Mouse (Mus musculus) CH12.LX (cell line): ENCODE measurements around the gene Mrpl3. TPM values are rescaled to one million over a fixed set of nuclear protein-coding genes. Genes with fewer than 3 reads are reported as not detected.

ENCODE experiments used
- DNase-seq: peaks from one replicate; pipeline ENCODE4 v3.0.0-alpha.2; 2013; ENCODE audit errors: extremely low read depth
- H3K27ac ChIP-seq: 2 replicates; pipeline ENCODE4 v1.5.1; 2012; ENCODE audit warnings: low read depth, mild to moderate bottlenecking, control low read depth, moderate library complexity; ENCODE audit not compliant: insufficient read depth
- H3K27me3 ChIP-seq: replicated peaks from 2 replicates; pipeline ENCODE3; 2012; ENCODE audit warnings: inconsistent platforms
- H3K36me3 ChIP-seq, 2 experiments: replicated peaks in 1 of 2; 2 replicates each; pipeline versions ENCODE3 to v1.6.1; 2012; ENCODE audit warnings: inconsistent platforms in 1 of 2, low read length in 1 of 2, mild to moderate bottlenecking in 1 of 2, mixed read lengths in 1 of 2, moderate library complexity in 1 of 2; ENCODE audit not compliant: control insufficient read depth in 1 of 2, insufficient read depth in 1 of 2
- H3K4me1 ChIP-seq, 2 experiments: 2 replicates each; pipeline ENCODE4 v1.6.1; 2012; ENCODE audit warnings: inconsistent platforms in 1 of 2, moderate library complexity in 1 of 2; ENCODE audit not compliant: insufficient read depth in 2 of 2, control insufficient read depth in 1 of 2
- H3K4me2 ChIP-seq: 2 replicates; pipeline ENCODE4 v1.6.1; 2012; ENCODE audit warnings: low read depth, mild to moderate bottlenecking, control low read depth; ENCODE audit not compliant: poor library complexity, insufficient read depth, severe bottlenecking
- H3K4me3 ChIP-seq, 3 experiments: fragments of 150-350 bp in 1 of 3; sonication (generic) in 1 of 3; replicated peaks in 1 of 3; 2 replicates each; pipeline versions ENCODE3 to v1.5.1; 2011 to 2012; ENCODE audit warnings: low read depth in 2 of 3, low read length in 2 of 3, mild to moderate bottlenecking in 2 of 3, moderate library complexity in 2 of 3, control low read depth in 1 of 3, improper control_type of control experiment in 1 of 3, inconsistent platforms in 1 of 3, mixed read lengths in 1 of 3; ENCODE audit not compliant: poor library complexity in 1 of 3
- H3K79me2 ChIP-seq: replicated peaks from 2 replicates; pipeline ENCODE4 v1.6.1; 2012; ENCODE audit warnings: mild to moderate bottlenecking, moderate library complexity; ENCODE audit not compliant: control insufficient read depth, poor library complexity, insufficient read depth, severe bottlenecking; ENCODE audit errors: extremely low read depth
- H3K9ac ChIP-seq: 2 replicates; pipeline ENCODE4 v1.6.1; 2012; ENCODE audit warnings: low read depth, mild to moderate bottlenecking, control low read depth, moderate library complexity; ENCODE audit not compliant: insufficient read depth
- H3K9me3 ChIP-seq: replicated peaks from 2 replicates; pipeline ENCODE3; 2012; ENCODE audit warnings: low read length, inconsistent platforms, mixed read lengths
- CHD2 ChIP-seq: IDR thresholded peaks from 2 replicates; pipeline ENCODE4 v1.6.1; 2011; ENCODE audit warnings: low read length, improper control_type of control experiment
- ELF1 ChIP-seq: IDR thresholded peaks from 2 replicates; pipeline ENCODE4 v1.6.1; 2014; ENCODE audit warnings: low read depth, mild to moderate bottlenecking, inconsistent platforms, low read length, improper control_type of control experiment
- EP300 ChIP-seq: IDR thresholded peaks from 2 replicates; pipeline ENCODE4 v1.6.1; 2011; ENCODE audit warnings: low read length, improper control_type of control experiment
- HCFC1 ChIP-seq: IDR thresholded peaks from 2 replicates; pipeline ENCODE4 v1.6.1; 2012; ENCODE audit warnings: low read depth, mild to moderate bottlenecking, inconsistent platforms, low read length, improper control_type of control experiment
- JUN ChIP-seq: IDR thresholded peaks from 2 replicates; pipeline ENCODE4 v1.6.1; 2011; ENCODE audit warnings: low read depth, mild to moderate bottlenecking, low read length, improper control_type of control experiment, moderate library complexity; ENCODE audit not compliant: insufficient read depth
- KAT2A ChIP-seq: IDR thresholded peaks from 2 replicates; pipeline ENCODE4 v1.6.1; 2012; ENCODE audit warnings: low read length, improper control_type of control experiment, inconsistent platforms; ENCODE audit not compliant: insufficient replicate concordance
- MAFK ChIP-seq: IDR thresholded peaks from 2 replicates; pipeline ENCODE4 v1.6.1; 2011; ENCODE audit warnings: low read length, improper control_type of control experiment; ENCODE audit not compliant: insufficient replicate concordance
- MXI1 ChIP-seq: IDR thresholded peaks from 2 replicates; pipeline ENCODE4 v1.6.1; 2011; ENCODE audit warnings: mild to moderate bottlenecking, low read depth, low read length, improper control_type of control experiment
- RAD21 ChIP-seq: IDR thresholded peaks from 2 replicates; pipeline ENCODE4 v1.6.1; 2011; ENCODE audit warnings: low read depth, mild to moderate bottlenecking, low read length, improper control_type of control experiment, moderate library complexity
- RCOR1 ChIP-seq: conservative IDR thresholded peaks from 2 replicates; pipeline ENCODE4 v1.6.1; 2012; ENCODE audit warnings: low read depth, mild to moderate bottlenecking, inconsistent platforms, low read length, improper control_type of control experiment
- SMC3 ChIP-seq: IDR thresholded peaks from 2 replicates; pipeline ENCODE4 v1.6.1; 2011; ENCODE audit warnings: low read depth, low read length, improper control_type of control experiment
- TCF12 ChIP-seq: IDR thresholded peaks from 2 replicates; pipeline ENCODE4 v1.6.1; 2014; ENCODE audit warnings: low read depth, mild to moderate bottlenecking, inconsistent platforms, low read length, improper control_type of control experiment
- UBTF ChIP-seq: IDR thresholded peaks from 2 replicates; pipeline ENCODE4 v1.6.1; 2012; ENCODE audit warnings: low read depth, mild to moderate bottlenecking, inconsistent platforms, low read length, improper control_type of control experiment, moderate library complexity
- USF1 ChIP-seq: IDR thresholded peaks from 2 replicates; pipeline ENCODE4 v1.6.1; 2014; ENCODE audit warnings: low read depth, mild to moderate bottlenecking, inconsistent platforms, low read length, improper control_type of control experiment
- ZKSCAN1 ChIP-seq: IDR thresholded peaks from 2 replicates; pipeline ENCODE4 v1.6.1; 2012; ENCODE audit warnings: low read depth, inconsistent platforms, low read length, improper control_type of control experiment, borderline replicate concordance
- dilution Hi-C: fragments of 300-500 bp; cut with MboI; formaldehyde crosslinking; loops from 2 replicates; pipeline ENCODE4 v1.14.3; 2020; ENCODE audit warnings: low sequenced_read_pairs; ENCODE audit not compliant: extremely low pct_unique_long_range_greater_than_20kb, extremely low pct_ligation_motif_present
- in situ Hi-C: fragments of 300-500 bp; cut with MboI; formaldehyde crosslinking; loops from 3 replicates; pipeline ENCODE4 v1.14.3; 2019; ENCODE audit warnings: low sequenced_read_pairs, low pct_ligation_motif_present, low pct_unique_long_range_greater_than_20kb, mixed read lengths
- polyA plus RNA-seq: library from polyadenylated mRNA; unstranded; fragments of >175 nt; gene quantifications from 2 replicates; pipeline ENCODE4 v1.2.1, GENCODE M21; 2012; ENCODE audit warnings: low read depth; ENCODE audit not compliant: insufficient read length
- total RNA-seq, 2 experiments: library from RNA; depleted of rRNA; stranded (reverse); fragments of 300-350 nt in 1 of 2; fragments of >200 nt in 1 of 2; gene quantifications; 2 replicates each; pipeline ENCODE4 v1.2.3; 2012 to 2014

Mrpl3 gene
- total and polyA plus RNA-seq, 3 experiments: 106 to 224 (median 185) TPM

GRCm38 (mm10) chr9:105010721-105011120, 42.3 kb upstream of the Mrpl3 start:
- Histone ChIP-seq H3K79me2 (no peaks in the 10 kb centered on the region), H3K4me2 (no peak overlapping the region), H3K9ac (no peak overlapping the region), H3K4me3 (no peak overlapping the region), H3K36me3 (no peaks in the 10 kb centered on the region), H3K27ac (no peak overlapping the region), H3K27me3 (peaks cover 19% of the 10 kb centered on the region), H3K4me1 (no peaks in the 10 kb centered on the region), H3K9me3 (peaks cover 2% of the 10 kb centered on the region)
- TF ChIP-seq SMC3: no peak
- TF ChIP-seq RAD21: no peak
- TF ChIP-seq KAT2A: no peak
- TF ChIP-seq CHD2: no peak
- TF ChIP-seq USF1: no peak
- no peak for TF ChIP-seq UBTF
- TF ChIP-seq MAFK: no peak
- no peak for TF ChIP-seq JUN
- no peak for TF ChIP-seq ZKSCAN1
- no peak for TF ChIP-seq TCF12
- TF ChIP-seq ELF1: no peak
- dilution Hi-C loops: no loop called here
- in situ Hi-C loops: no loop called here
- no peak for DNase-seq

GRCm38 (mm10) chr9:105018186-105018585, 34.9 kb upstream of the Mrpl3 start:
- Histone ChIP-seq H3K9ac (no peak overlapping the region), H3K9me3 (peaks cover 2% of the 10 kb centered on the region), H3K4me1 (no peaks in the 10 kb centered on the region), H3K36me3 (no peaks in the 10 kb centered on the region), H3K27ac (no peak overlapping the region), H3K79me2 (no peaks in the 10 kb centered on the region), H3K4me3 (no peak overlapping the region), H3K27me3 (peaks cover 9% of the 10 kb centered on the region)
- dilution Hi-C loops: no loop called here
- DNase-seq: no peak
- in situ Hi-C loops: no loop called here
- TF ChIP-seq RAD21 (no peak), HCFC1 (no peak), RCOR1 (no peak), EP300 (no peak), UBTF (no peak), MXI1 (no peak), ELF1 (no peak)
- TF ChIP-seq, all 38 proteins: peak for 0
- H3K4me2 ChIP-seq: no peak overlapping the region
